Mouse (Mus musculus) embryonic facial prominence, embryonic 15.5 days (tissue): ENCODE results near the gene Cisd3. TPM values are rescaled to one million over a fixed set of nuclear protein-coding genes. Genes with fewer than 3 reads are reported as not detected.
"Not testable (repeated sequence)": the region's sequence is repeated elsewhere in the genome, so short reads cannot be mapped to it uniquely, and the experiment has no call there.

ENCODE experiments used
- ATAC-seq: fragments of 200-750 bp; cut with Nextera tagmentation; 2 replicates; pipeline ENCODE4 v1.8.0; 2017; ENCODE audit warnings: low read depth, moderate TSS enrichment; ENCODE audit not compliant: insufficient number of reproducible peaks, low FRiP score, low TSS enrichment
- H3K27ac ChIP-seq: fragments of 300-500 bp; sonication (generic); replicated peaks from 2 replicates; pipeline ENCODE4 v1.5.1; 2015; ENCODE audit warnings: mild to moderate bottlenecking, inconsistent platforms
- H3K27me3 ChIP-seq: fragments of 300-500 bp; sonication (generic); 2 replicates; pipeline ENCODE4 v1.6.1; 2015; ENCODE audit warnings: inconsistent platforms
- H3K36me3 ChIP-seq: fragments of 300-500 bp; sonication (generic); 2 replicates; pipeline ENCODE4 v1.6.1; 2015; ENCODE audit warnings: mild to moderate bottlenecking, inconsistent platforms
- H3K4me1 ChIP-seq: fragments of 300-500 bp; sonication (generic); 2 replicates; pipeline ENCODE4 v1.6.1; 2015; ENCODE audit warnings: inconsistent platforms
- H3K4me2 ChIP-seq: fragments of 300-500 bp; sonication (generic); replicated peaks from 2 replicates; pipeline ENCODE4 v1.6.1; 2015; ENCODE audit warnings: mild to moderate bottlenecking, inconsistent platforms
- H3K4me3 ChIP-seq: fragments of 300-500 bp; sonication (generic); replicated peaks from 2 replicates; pipeline ENCODE4 v1.5.1; 2015; ENCODE audit warnings: mild to moderate bottlenecking, inconsistent platforms
- H3K9ac ChIP-seq: fragments of 300-500 bp; sonication (generic); 2 replicates; pipeline ENCODE4 v1.6.1; 2015; ENCODE audit warnings: inconsistent platforms
- H3K9me3 ChIP-seq: fragments of 300-500 bp; sonication (generic); replicated peaks from 2 replicates; pipeline ENCODE4 v1.6.1; 2016; ENCODE audit warnings: inconsistent platforms
- WGBS: fragments of 180-500 bp; shearing (Covaris S2); methylation state at CpG from one replicate; pipeline ENCODE4 v1.1.7; 2015; 5-methylcytosine and 5-hydroxymethylcytosine counted together
- polyA plus RNA-seq: library from polyadenylated mRNA; unstranded; fragments of >200 nt; fragmentation: Nextera tagmentation; extraction: Ambion mirVana; gene quantifications from 2 replicates; pipeline ENCODE4 v1.2.1, GENCODE M21; 2015

Cisd3 gene
- polyA plus RNA-seq, 1 experiment from 2014 or later = 32.7 TPM

DNA sequence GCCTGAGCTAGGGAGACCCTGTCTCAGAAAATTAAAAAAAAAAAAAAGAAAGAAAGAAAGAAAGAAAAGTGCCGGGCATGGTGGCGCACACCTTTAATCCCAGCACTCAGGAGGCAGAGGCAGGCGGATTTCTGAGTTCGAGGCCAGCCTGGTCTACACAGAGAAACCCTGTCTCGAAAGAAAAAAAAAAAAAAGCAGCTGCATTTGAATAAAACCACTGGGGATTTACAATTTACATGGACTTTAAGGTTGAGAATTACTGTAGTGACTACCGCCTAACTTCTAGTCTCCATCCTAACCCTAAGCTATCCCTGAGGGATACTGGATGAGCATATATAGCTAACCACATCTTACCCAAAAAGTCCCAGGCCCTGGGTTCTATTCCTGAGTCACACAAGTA lies 27.7 kb upstream of the Cisd3 start:
- H3K36me3 ChIP-seq, H3K9ac ChIP-seq, H3K9me3 ChIP-seq, H3K4me2 ChIP-seq, H3K4me3 ChIP-seq, H3K27ac ChIP-seq, ATAC-seq: not testable (repeated sequence)
- Histone ChIP-seq H3K27me3 (peaks cover 17% of the 10 kb centered on the region), H3K4me1 (peaks cover 35% of the 10 kb centered on the region)
- WGBS = 91% methylated on average over 6 of the region's 6 CpGs

DNA sequence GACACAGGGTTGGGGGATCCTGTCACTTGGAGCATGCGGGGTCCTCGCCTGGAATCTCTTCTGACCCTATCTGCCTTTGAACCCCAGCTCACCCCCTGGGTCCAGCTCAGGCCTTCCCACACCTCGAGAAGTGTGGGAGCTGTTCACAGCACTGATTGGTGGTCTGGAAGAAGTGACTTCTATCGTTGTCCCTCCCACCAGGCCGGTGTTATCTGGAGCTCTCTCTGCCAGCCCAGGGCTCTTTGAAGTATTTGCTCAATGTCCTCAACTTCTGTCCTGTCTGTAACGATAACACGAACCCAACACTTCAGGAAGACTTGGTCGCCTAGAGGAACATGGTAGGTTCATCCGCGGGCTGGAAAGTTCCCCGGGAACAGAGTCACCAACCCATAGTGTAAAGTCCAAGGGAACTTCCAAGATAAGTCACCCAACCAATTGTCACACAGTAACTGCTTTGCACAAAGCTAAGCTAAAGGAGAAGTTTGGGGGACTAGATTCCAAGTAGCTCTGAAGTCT lies 26.8 kb upstream of the Cisd3 start:
- Histone ChIP-seq H3K9me3 (no peaks in the 10 kb centered on the region), H3K27ac (no peak overlapping the region), H3K27me3 (peaks cover 17% of the 10 kb centered on the region), H3K4me1 (peaks cover 35% of the 10 kb centered on the region), H3K4me3 (no peak overlapping the region), H3K9ac (no peak overlapping the region), H3K36me3 (no peaks in the 10 kb centered on the region), H3K4me2 (peak overlapping the region; percentile 83; the same call in 1 of the 2 replicates)
- WGBS = 72% methylated on average over 11 of the region's 11 CpGs
- ATAC-seq = no peak

DNA sequence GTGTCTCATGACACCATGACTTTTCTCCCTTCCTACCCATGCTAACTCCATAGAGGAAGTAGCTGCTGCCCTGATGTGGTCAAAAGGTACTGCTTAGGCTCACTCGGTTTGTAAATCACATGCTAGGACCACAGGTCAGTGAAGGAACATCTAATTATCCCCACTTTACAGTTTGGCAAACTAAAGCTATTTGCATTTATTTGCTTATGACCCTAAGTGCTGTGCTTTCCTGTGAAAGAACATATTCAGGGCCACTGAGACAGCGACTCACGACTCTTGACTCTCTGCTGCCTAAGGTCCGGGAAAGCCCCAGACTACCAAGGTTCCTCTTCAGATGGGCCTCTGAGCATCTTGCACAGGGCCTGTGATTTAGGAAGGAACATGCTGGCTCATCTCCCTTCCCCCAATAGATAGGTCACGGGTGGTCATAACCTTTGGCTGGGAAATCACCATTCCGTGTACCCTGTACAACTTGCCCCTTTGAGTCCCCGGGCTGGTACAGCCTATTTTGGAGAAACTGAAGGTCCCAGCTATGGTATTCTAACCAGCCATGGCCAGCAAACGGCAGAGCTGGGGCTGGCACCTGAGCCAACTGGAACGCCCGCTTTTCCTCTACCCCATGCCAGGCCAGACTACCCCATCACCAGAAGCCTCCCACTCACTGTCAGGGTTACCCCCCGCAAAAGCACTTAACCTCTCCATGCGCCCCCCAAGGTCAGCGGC lies 26.2 kb upstream of the Cisd3 start:
- Histone ChIP-seq H3K9me3 (no peaks in the 10 kb centered on the region), H3K27ac (peak overlapping the region; percentile 83), H3K9ac (peak overlapping the region; percentile 81), H3K27me3 (peaks cover 17% of the 10 kb centered on the region), H3K4me1 (peaks cover 38% of the 10 kb centered on the region), H3K4me3 (peak overlapping the region; percentile 83), H3K36me3 (no peaks in the 10 kb centered on the region), H3K4me2 (peak overlapping the region; percentile 83)
- 8% methylated on average over 13 of the region's 13 CpGs for WGBS
- no peak for ATAC-seq

DNA sequence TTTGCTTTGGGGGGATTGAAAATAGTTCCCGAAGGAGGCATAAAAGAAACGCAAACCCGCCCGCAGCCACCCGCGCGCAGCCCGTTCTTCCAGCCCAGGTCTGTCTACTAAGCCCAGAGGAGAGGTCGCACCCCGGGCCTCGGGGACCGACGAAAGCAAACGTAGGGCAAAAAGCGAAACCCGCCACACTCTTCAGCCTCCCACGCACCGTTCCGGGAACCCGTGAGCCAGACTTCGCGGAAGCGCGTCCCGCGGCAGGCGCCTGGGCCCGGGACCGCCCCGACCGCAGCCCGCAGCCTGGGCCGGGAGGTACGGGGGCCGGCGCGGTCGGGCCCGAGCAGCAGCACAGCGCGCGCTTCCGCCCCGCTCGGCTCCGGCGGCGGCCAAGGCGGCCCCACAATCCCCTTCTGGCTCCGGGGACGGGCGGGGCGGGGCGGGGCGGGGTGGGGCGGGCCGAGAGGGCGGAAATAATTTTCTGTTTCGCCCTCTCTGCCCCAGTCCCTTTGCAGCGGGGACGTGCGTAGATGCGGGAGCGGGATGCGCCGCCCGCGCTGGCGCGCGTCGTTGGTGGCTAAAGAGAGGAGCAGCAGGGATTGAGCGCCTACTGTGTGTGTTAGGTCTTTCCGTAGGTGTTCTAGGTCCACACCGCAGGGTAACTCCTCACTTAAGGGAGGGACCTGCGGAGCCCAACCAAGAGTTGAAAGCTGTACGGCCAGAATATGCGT lies 25.5 kb upstream of the Cisd3 start:
- WGBS = under 1% methylated on average over 76 of the region's 78 CpGs

DNA sequence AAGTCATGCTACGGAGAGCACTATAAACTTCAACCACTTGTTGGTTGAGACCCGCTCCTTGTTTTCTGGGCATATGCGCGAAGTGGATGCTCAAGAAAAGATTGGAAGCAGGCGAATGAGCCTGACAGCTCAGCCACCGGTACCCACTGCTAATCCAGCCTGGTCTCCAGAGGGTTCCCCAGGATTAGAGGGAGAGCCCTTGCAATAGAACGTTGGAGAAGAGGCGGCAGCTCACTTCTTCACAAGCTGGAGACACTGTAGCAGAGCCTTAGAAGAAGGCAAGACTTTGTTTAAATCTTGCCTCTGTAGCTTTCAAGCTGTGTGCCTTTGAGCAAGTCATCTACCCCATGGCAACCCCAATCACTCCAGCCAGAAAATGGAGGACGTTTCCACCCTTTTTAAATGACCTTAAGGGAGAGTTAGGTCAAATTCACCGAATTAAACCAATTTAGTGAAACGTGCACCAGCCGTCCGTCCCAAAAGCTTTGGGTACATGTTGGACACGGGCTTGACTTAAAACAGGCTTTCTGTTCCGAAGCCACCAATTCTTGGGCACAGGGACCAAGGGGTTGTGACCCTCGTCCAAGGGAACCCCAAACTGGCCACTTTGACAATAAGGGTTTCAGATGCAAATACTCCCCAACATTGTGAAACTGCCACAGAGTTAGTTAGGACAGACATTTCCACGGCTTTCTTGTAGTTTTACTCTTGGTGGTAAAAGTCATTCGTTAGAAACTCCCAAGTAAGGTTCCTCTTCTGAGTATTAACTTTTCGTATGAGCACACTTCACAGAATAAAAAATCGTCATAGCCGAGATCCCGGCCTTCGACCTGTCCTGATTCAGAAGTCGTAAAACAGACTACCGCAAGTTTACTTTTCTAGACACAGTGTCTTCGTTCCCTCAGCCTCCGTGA lies 24.6 kb upstream of the Cisd3 start:
- Histone ChIP-seq H3K9me3 (no peaks in the 10 kb centered on the region), H3K27ac (0 out of 2 replicates have a peak overlapping the region, but pooled peaks have one; percentile 2), H3K4me1 (peaks cover 51% of the 10 kb centered on the region), H3K36me3 (peaks cover 6% of the 10 kb centered on the region), H3K27me3 (peaks cover 17% of the 10 kb centered on the region), H3K4me3 (peak overlapping the region; percentile 83), H3K9ac (0 out of 2 replicates have a peak overlapping the region, but pooled peaks have one; percentile 0), H3K4me2 (peak overlapping the region; percentile 83)
- WGBS = 3% methylated on average over 27 of the region's 27 CpGs
- ATAC-seq = no peak

More for the DNA sequence above, 25.5 kb upstream of the Cisd3 start:
- peak overlapping the region; percentile 83 for H3K27ac ChIP-seq
- H3K27me3 ChIP-seq = peaks cover 17% of the 10 kb centered on the region
- H3K36me3 ChIP-seq = no peaks in the 10 kb centered on the region
- peaks cover 45% of the 10 kb centered on the region for H3K4me1 ChIP-seq
- peak overlapping the region; percentile 83 for H3K4me2 ChIP-seq
- peak; percentile 85 for ATAC-seq
- H3K9ac ChIP-seq = peak overlapping the region; percentile 81
- H3K9me3 ChIP-seq = no peaks in the 10 kb centered on the region
- peak overlapping the region; percentile 83 for H3K4me3 ChIP-seq

DNA sequence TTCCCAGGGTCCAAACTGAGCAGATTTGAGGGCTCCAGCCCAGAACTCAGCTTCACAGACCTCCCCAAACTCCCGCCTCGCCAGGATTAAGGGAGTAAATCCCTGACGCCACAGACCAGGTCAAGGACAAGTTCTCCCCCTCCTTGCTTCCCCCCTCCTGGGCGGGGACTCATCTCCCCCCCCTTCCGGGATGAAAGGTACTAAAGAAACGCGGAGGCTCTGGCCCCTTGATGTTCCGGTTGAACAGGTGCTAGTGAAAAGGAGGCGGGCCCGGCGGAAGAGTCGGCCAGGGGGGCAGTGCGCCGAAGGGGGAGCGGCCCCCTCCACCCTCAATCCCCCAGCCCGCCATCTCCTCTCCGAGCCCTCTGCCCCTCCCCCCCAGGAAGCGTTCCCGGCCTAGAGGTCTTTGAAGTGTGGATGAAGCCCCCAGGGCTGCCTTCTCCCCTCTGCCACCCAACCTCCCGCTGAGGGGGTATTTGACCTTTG lies 23.9 kb upstream of the Cisd3 start:
- Histone ChIP-seq H3K4me1 (peaks cover 51% of the 10 kb centered on the region), H3K27me3 (peaks cover 17% of the 10 kb centered on the region), H3K4me2 (peak overlapping the region; percentile 83), H3K27ac (peak overlapping the region; percentile 40; the same call in 1 of the 2 replicates), H3K9me3 (no peaks in the 10 kb centered on the region), H3K9ac (0 out of 2 replicates have a peak overlapping the region, but pooled peaks have one; percentile 26), H3K36me3 (peaks cover 14% of the 10 kb centered on the region), H3K4me3 (peak overlapping the region; percentile 81)
- WGBS = under 1% methylated on average over 20 of the region's 20 CpGs
- no peak for ATAC-seq

DNA sequence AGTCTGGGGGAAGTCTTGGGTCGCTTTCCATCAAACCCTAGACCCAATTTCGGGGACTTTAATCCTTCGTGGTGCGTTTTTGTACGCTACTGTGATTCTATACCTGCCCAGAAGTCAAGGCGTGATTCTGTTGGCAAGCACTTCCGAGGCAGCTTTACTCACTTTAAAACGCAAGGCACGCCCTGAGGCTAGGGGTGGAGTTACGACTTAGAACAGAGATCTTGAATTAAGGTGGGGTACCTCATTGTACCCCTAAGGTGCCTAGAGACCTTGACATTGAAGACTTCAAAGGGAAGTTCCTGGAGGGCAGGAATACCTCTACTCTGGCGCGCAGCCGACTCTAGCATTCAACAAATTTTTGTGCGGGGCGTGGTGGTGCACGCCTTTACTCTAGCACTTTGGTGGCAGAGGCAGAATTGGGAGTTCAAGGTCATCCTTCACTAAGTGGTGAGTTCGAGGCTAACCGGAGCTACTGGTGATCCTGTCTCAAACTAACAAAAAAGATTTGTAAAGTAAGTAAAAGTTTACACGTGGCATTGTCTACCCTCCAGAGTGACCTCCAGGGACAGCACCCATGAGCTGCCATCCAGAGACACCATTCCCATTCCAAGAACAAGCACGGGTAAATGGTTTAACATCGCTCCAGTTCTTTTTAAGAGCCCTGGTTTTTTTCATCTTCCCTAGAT lies 23.3 kb upstream of the Cisd3 start:
- no peak for ATAC-seq

DNA sequence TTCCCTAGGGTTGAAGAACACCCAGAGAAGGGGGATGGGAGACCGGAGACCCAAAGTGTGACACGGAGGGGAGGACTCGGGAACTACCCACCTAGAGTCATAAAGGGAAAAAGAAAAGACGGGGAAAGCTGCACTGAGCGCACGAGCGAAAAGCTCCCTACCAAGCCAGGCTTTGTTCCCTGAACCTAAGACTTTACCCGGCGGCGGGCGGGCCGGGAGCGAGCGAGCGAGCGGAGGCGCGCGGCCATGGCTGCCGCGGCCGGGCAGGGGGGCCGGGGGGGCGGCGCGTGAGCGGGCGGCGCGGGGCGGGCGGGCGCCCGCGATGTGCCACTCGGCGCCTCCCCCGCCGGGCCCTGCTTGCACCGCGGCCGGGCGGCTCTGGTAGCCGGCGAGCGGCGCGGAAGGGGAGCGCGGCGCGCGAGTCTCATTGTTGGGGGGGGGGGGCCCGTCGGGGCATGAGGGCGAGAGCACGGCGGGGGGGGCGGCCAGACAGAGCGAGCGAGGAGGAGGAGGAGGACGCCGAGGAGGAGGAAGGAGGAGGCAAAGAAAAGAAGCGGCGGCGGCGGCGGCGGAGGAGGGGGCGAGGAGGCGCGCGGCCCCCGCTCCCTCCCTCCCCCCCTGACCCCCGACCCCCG lies 22.6 kb upstream of the Cisd3 start, which contains the start of gene Mllt6:
Gene Mllt6, plus strand, starts transcription at position 522 of the 635 bp plus-strand sequence.
- Histone ChIP-seq H3K4me2 (peak within 1 kb of the TSS; percentile 83), H3K9ac (peak within 1 kb of the TSS; percentile 59), H3K36me3 (peaks cover 25% of the 10 kb centered on the region), H3K9me3 (no peaks in the 10 kb centered on the region), H3K4me3 (peak within 1 kb of the TSS; percentile 81), H3K27ac (peak within 1 kb of the TSS; percentile 85), H3K4me1 (peaks cover 51% of the 10 kb centered on the region), H3K27me3 (peaks cover 17% of the 10 kb centered on the region)
- WGBS = under 1% methylated on average over 23 of the region's 76 CpGs
- ATAC-seq = peak; percentile 73

More for the DNA sequence above, 23.3 kb upstream of the Cisd3 start:
- peak overlapping the region; percentile 85 for H3K27ac ChIP-seq
- 2% methylated on average over 21 of the region's 21 CpGs for WGBS
- peak overlapping the region; percentile 81 for H3K4me3 ChIP-seq
- H3K4me1 ChIP-seq = peaks cover 51% of the 10 kb centered on the region
- H3K9ac ChIP-seq = no peak overlapping the region
- H3K9me3 ChIP-seq = no peaks in the 10 kb centered on the region
- peak overlapping the region; percentile 83 for H3K4me2 ChIP-seq
- peaks cover 17% of the 10 kb centered on the region for H3K27me3 ChIP-seq
- peaks cover 19% of the 10 kb centered on the region for H3K36me3 ChIP-seq

DNA sequence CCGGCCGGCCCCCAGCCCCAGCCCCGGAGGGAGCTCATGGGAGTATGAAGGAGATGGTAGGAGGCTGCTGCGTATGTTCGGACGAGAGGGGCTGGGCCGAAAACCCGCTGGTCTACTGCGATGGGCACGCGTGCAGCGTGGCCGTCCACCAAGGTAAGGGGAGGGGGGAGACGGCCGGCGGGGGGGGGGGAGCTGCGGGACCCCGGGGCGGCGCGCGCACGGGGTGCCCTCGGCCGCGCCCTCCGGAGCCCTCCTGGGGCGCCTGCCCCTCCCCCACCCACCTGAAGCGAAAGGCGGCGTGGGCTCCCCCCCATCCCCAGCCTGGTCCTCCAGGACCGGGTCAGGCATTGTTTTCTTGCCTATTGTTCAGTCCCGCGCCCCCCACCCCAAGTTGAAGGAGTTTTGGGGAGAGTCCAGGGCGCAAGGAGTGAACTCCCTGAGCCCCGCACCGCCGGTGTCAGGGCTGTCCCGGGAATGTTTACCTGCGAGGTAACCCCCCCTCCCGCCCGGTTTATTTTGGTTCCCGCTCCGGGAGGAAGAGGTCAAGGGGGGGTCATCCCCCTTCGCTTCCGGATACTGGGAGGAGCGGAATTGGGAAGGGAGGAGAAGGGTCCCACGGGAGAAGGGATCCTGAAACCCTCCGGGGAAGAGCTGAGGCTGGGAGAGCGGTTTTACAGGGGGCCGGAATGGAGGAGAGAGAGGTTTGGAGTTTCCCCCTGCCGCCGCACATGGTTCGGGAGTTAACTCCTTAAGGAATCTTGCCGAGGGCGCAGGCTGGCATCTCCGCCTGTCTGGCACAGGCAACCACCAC lies 21.9 kb upstream of the Cisd3 start:
- H3K27me3 ChIP-seq = peaks cover 17% of the 10 kb centered on the region
- peak overlapping the region; percentile 85 for H3K27ac ChIP-seq
- peaks cover 29% of the 10 kb centered on the region for H3K36me3 ChIP-seq
- peak overlapping the region; percentile 81 for H3K4me3 ChIP-seq
- H3K9ac ChIP-seq = peak overlapping the region; percentile 59
- ATAC-seq = no peak
- H3K9me3 ChIP-seq = no peaks in the 10 kb centered on the region
- peak overlapping the region; percentile 83 for H3K4me2 ChIP-seq
- H3K4me1 ChIP-seq = peaks cover 57% of the 10 kb centered on the region
- 1% methylated on average over 34 of the region's 57 CpGs for WGBS
